Mouse (Mus musculus) urinary bladder, postnatal 10 days (tissue): Measurements from ENCODE around the gene Scgb1b19.
"Not testable (repeated sequence)": the region's sequence is repeated elsewhere in the genome, so short reads cannot be mapped to it uniquely, and the experiment has no call there.

ENCODE experiments used
- DNase-seq: peaks from one replicate; pipeline ENCODE4 v3.0.0; 2022; ENCODE audit warnings: low spot score

The Scgb1b19 gene

GRCm38 (mm10) chr7:33286991-33287390 lies at the start of gene Scgb1b19:
TSS of gene Scgb1b19 (plus strand) at chr7:33287291.
- DNase-seq = not testable (repeated sequence)

DNA sequence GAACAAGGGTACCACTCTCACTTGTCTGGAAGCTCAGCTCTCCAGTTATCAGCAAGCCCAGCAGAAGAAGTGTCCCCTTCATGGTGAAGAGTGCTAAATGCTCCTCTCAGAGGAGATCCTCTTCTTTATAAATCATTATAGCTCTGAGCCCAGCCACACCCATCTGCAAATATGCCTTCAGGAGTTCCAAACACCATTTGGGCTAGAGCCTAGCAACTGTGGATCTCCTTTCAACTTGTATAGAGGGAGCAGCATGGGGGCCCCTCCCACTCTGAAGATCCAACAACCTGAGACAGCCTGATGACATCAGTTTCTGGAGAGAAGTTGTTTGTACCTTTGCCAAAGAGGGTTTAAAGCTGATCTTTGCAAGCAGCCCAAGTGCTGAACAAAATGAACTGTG lies 6.9 kb upstream of the Scgb1b19 start, which contains the start of gene Scgb2b19:
Gene Scgb2b19, minus strand, starts transcription at position 101 of the 400 bp plus-strand sequence.
- not testable (repeated sequence) for DNase-seq
